In genomic region chr13:115425610-115426562, GRCm38 (mm10) we compare ENCODE assay signal across 27 mouse cellular contexts.
DNase-seq lines count a peak whose midpoint lies in the region; ATAC-seq and TF ChIP-seq lines count a peak whose summit lies in the region.
"Had no signal": no experiment of that assay in that cellular context is flagged by ENCODE, and none has a peak within 500 bp of the region (broad histone marks: within the 10 kb centered on the region; RNA-seq: fewer than 3 reads in every experiment).

No protein-coding gene starts in this region.

- no peak overlapping the region for H3K4me2 ChIP-seq in hindbrain, embryonic 13.5 days
- no peak overlapping the region for H3K4me2 ChIP-seq in hindbrain, embryonic 12.5 days (replicated peaks)
- H3K4me2 ChIP-seq in midbrain, embryonic 12.5 days (replicated peaks) = 0 out of 2 replicates have a peak overlapping the region, but pooled peaks have one; percentile 1
- H3K4me2 ChIP-seq: embryonic facial prominence, embryonic 12.5 days; liver, embryonic 15.5 days; lung, embryonic 15.5 days had no signal

- TF ChIP-seq POLR2A in cerebellum, adult 2 months (IDR thresholded peaks at IDR 0.05; ENCODE audit: borderline replicate concordance, insufficient read depth, low read length) = no peak

- 36% methylated on average over 8 of the region's 8 CpGs for WGBS in cerebellum, adult 2 months
- WGBS in hindbrain, embryonic 13.5 days = 62% methylated on average over 8 of the region's 8 CpGs
- 68% methylated on average over 8 of the region's 8 CpGs for WGBS in hindbrain, embryonic 12.5 days
- 17% methylated on average over 8 of the region's 8 CpGs for WGBS in midbrain, embryonic 12.5 days

- H3K9ac ChIP-seq in hindbrain, embryonic 13.5 days = no peak overlapping the region
- H3K9ac ChIP-seq in hindbrain, embryonic 12.5 days = no peak overlapping the region
- H3K9ac ChIP-seq in midbrain, embryonic 12.5 days (replicated peaks) = no peak overlapping the region
- H3K9ac ChIP-seq: embryonic facial prominence, embryonic 12.5 days; liver, embryonic 15.5 days; lung, embryonic 15.5 days had no signal

- TF ChIP-seq CTCF in cerebellum, adult 2 months (IDR thresholded peaks at IDR 0.05; ENCODE audit: borderline replicate concordance, insufficient read depth, low read depth, low read length) = no peak

- no peaks in the 10 kb centered on the region for H3K36me3 ChIP-seq in hindbrain, embryonic 13.5 days
- no peaks in the 10 kb centered on the region for H3K36me3 ChIP-seq in hindbrain, embryonic 12.5 days
- no peaks in the 10 kb centered on the region for H3K36me3 ChIP-seq in midbrain, embryonic 12.5 days
- H3K36me3 ChIP-seq: embryonic facial prominence, embryonic 12.5 days; heart, embryonic 10.5 days; limb, embryonic 10.5 days; liver, embryonic 15.5 days; lung, embryonic 15.5 days had no signal

- no peaks in the 10 kb centered on the region for H3K9me3 ChIP-seq in hindbrain, embryonic 13.5 days
- no peaks in the 10 kb centered on the region for H3K9me3 ChIP-seq in hindbrain, embryonic 12.5 days (replicated peaks)
- no peaks in the 10 kb centered on the region for H3K9me3 ChIP-seq in midbrain, embryonic 12.5 days
- H3K9me3 ChIP-seq: embryonic facial prominence, embryonic 12.5 days; heart, embryonic 10.5 days; limb, embryonic 10.5 days; liver, embryonic 15.5 days; lung, embryonic 15.5 days had no signal

- H3K4me1 ChIP-seq in cerebellum, adult 2 months (ENCODE audit: control insufficient read depth, insufficient read depth, low read length) = no peaks in the 10 kb centered on the region
- H3K4me1 ChIP-seq in hindbrain, embryonic 13.5 days (replicated peaks) = peaks cover 3% of the 10 kb centered on the region; the same call in 1 of the 2 replicates
- H3K4me1 ChIP-seq in hindbrain, embryonic 12.5 days = 0 out of 2 replicates have a peak, but pooled peaks cover 2% of the 10 kb centered on the region
- peaks cover 23% of the 10 kb centered on the region for H3K4me1 ChIP-seq in midbrain, embryonic 12.5 days
- H3K4me1 ChIP-seq: embryonic facial prominence, embryonic 12.5 days; heart, embryonic 10.5 days; limb, embryonic 10.5 days; liver, embryonic 15.5 days; lung, embryonic 15.5 days had no signal

- H3K4me3 ChIP-seq in cerebellum, adult 2 months (replicated peaks; ENCODE audit: insufficient read depth, low read depth, low read length) = no peak overlapping the region
- H3K4me3 ChIP-seq in hindbrain, embryonic 13.5 days = no peak overlapping the region
- no peak overlapping the region for H3K4me3 ChIP-seq in hindbrain, embryonic 12.5 days
- H3K4me3 ChIP-seq in midbrain, embryonic 12.5 days = no peak overlapping the region
- H3K4me3 ChIP-seq: embryonic facial prominence, embryonic 12.5 days; erythroblast, embryonic 14.5 days; gastrocnemius, adult 2 months; heart, embryonic 10.5 days; left cerebral cortex, adult 2 months; limb, embryonic 10.5 days; liver, embryonic 15.5 days; lung, embryonic 15.5 days had no signal

- H3K27ac ChIP-seq in cerebellum, adult 2 months (ENCODE audit: insufficient read depth, low read length) = no peak overlapping the region
- H3K27ac ChIP-seq in hindbrain, embryonic 13.5 days = no peak overlapping the region
- H3K27ac ChIP-seq in hindbrain, embryonic 12.5 days = no peak overlapping the region
- H3K27ac ChIP-seq in midbrain, embryonic 12.5 days (replicated peaks) = no peak overlapping the region
- H3K27ac ChIP-seq: embryonic facial prominence, embryonic 12.5 days; gastrocnemius, adult 2 months; heart, embryonic 10.5 days; kidney, postnatal 0 days; left cerebral cortex, adult 2 months; limb, embryonic 10.5 days; liver, embryonic 15.5 days; lung, embryonic 15.5 days; macrophage had no signal

- peak; percentile 14 to 45 for DNase-seq in cerebellum, postnatal 10 days
- no peak for DNase-seq in cerebellum, adult 2 months
- DNase-seq in retina, embryonic 14.5 days (ENCODE audit: low spot score) = peak; percentile 43
- DNase-seq in lung, postnatal 25 days (ENCODE audit: low spot score) = no peak
- DNase-seq in kidney, postnatal 14 days = no peak
- DNase-seq: adrenal gland, postnatal 10 days; cerebellum, adult 9-10 months; gastrocnemius, adult 2 months; heart, postnatal 4 days; kidney, adult 2 months; liver; right cerebral cortex, postnatal 25 days; spleen, adult 18-20 months; thymus, postnatal 14 days had no signal

- H3K27me3 ChIP-seq in cerebellum, adult 2 months (ENCODE audit: control insufficient read depth, insufficient read depth, low read length) = no peaks in the 10 kb centered on the region
- H3K27me3 ChIP-seq in hindbrain, embryonic 13.5 days = 0 out of 2 replicates have a peak, but pooled peaks cover 5% of the 10 kb centered on the region
- H3K27me3 ChIP-seq in hindbrain, embryonic 12.5 days = no peaks in the 10 kb centered on the region
- peaks cover 40% of the 10 kb centered on the region for H3K27me3 ChIP-seq in midbrain, embryonic 12.5 days
- H3K27me3 ChIP-seq: embryonic facial prominence, embryonic 12.5 days; liver, embryonic 15.5 days; lung, embryonic 15.5 days had no signal

- ATAC-seq in hindbrain, embryonic 13.5 days (ENCODE audit: low FRiP score) = 0 out of 2 replicates have a peak, but pooled peaks have one; percentile 21
- ATAC-seq in hindbrain, embryonic 12.5 days (ENCODE audit: low FRiP score) = no peak
- ATAC-seq in midbrain, embryonic 12.5 days (ENCODE audit: low FRiP score, low read depth) = peak; percentile 60
- ATAC-seq: activated CD4-positive, CD25-positive, alpha-beta regulatory T cell, adult 4 months had no signal

Comparison
In these comparisons a context has a peak if more than half of its experiments do, and no peak if none do; other contexts are left out.
1. DNase-seq: peak in cerebellum, postnatal 10 days (2 of 2) and retina, embryonic 14.5 days (single experiment); none in cerebellum, adult 2 months (0 of 2), lung, postnatal 25 days (single experiment) and kidney, postnatal 14 days (single experiment).